Mouse (Mus musculus) CD4-positive, CD25-positive, alpha-beta regulatory T cell (primary cell): ENCODE measurements around the gene Gm36028. TPM values are rescaled to one million over a fixed set of nuclear protein-coding genes. Genes with fewer than 3 reads are reported as not detected.

Source experiments
- polyA plus RNA-seq: library from polyadenylated mRNA; unstranded; fragments of 100-300 nt; shearing (Covaris generic); gene quantifications from one replicate; pipeline ENCODE4 v1.2.1, GENCODE M21; 2017

The Gm36028 gene
- not detected for polyA plus RNA-seq

GRCm38 (mm10) chr16:37861029-37861428 lies at the start of gene Gm36028:
Gm36028 (minus strand) TSS chr16:37861146.

GRCm38 (mm10) chr16:37867791-37868505 lies 7.0 kb upstream of the Gm36028 start, which contains the start of gene Lrrc58:
Lrrc58 (plus strand) TSS chr16:37868389.

Other genes with a start within 250 kb of the Gm36028 start
- 66.8 TPM for gene Ndufb4, start 206.7 kb downstream of the Gm36028 start, polyA plus RNA-seq
- 0.06 TPM for gene Fstl1, start 84.3 kb downstream of the Gm36028 start, polyA plus RNA-seq
- gene Lrrc58, start 7.2 kb upstream of the Gm36028 start, polyA plus RNA-seq = 22.7 TPM
- not detected for gene Gpr156, start 55.4 kb upstream of the Gm36028 start, polyA plus RNA-seq
- 65.8 TPM for gene Gsk3b, start 227.9 kb upstream of the Gm36028 start, polyA plus RNA-seq